Mouse (Mus musculus) leukemia stem cell, adult 10-12 weeks (primary cell): ENCODE measurements around the gene Arl9. TPM values are rescaled to one million over a fixed set of nuclear protein-coding genes. Genes with fewer than 3 reads are reported as not detected.

Experiments
- polyA plus RNA-seq: library from polyadenylated mRNA; stranded (reverse); fragments of >175 nt; gene quantifications from 2 replicates; pipeline ENCODE4 v1.2.3, GENCODE M21; 2012; ENCODE audit warnings: low replicate concordance

The Arl9 gene
- 0.39 TPM in 1 of 2 replicates, not detected in the other for polyA plus RNA-seq

GRCm38 (mm10) chr5:77004051-77004821, at the start of gene Arl9:
Arl9 (plus strand) TSS chr5:77004055.

GRCm38 (mm10) chr5:76974554-76975285, 29.1 kb upstream of the Arl9 start, which contains the start of gene Srp72:
Srp72 (plus strand) TSS chr5:76974683.

GRCm38 (mm10) chr5:77015544-77016482, 12.0 kb downstream of the Arl9 start, which contains the start of gene Thegl:
Thegl (plus strand) TSS chr5:77016023.

Other genes with a start within 250 kb of the Arl9 start
- gene Aasdh, start 98.5 kb upstream of the Arl9 start, polyA plus RNA-seq: 0.56 and 3.6 TPM in 2 replicates
- 10.7 and 43.2 TPM in 2 replicates for gene Paics, start 52.7 kb upstream of the Arl9 start, polyA plus RNA-seq
- 7.0 and 13.3 TPM in 2 replicates for gene Ppat, start 52.5 kb upstream of the Arl9 start, polyA plus RNA-seq
- gene Srp72, start 29.4 kb upstream of the Arl9 start, polyA plus RNA-seq: 30.6 and 99.1 TPM in 2 replicates
- 0.14 and 1.3 TPM in 2 replicates for gene Thegl, start 12.0 kb downstream of the Arl9 start, polyA plus RNA-seq
- 1.1 and 2.7 TPM in 2 replicates for gene Hopx, start 111.1 kb downstream of the Arl9 start, polyA plus RNA-seq
- gene Spink2, start 207.4 kb downstream of the Arl9 start, polyA plus RNA-seq: not detected in 2 replicates